Mouse (Mus musculus) c-Kit-positive CD71-positive TER-119-positive erythroid progenitor cells, embryonic 14.5 days (primary cell): ENCODE measurements around the gene Cwf19l1.
"Not testable (repeated sequence)": the region's sequence is repeated elsewhere in the genome, so short reads cannot be mapped to it uniquely, and the experiment has no call there.

Experiments
- DNase-seq: peaks from one replicate; pipeline ENCODE4 v3.0.0-alpha.2; 2013; ENCODE audit warnings: low spot score

The Cwf19l1 gene

GRCm38 (mm10) chr19:44135072-44135959, at the start of gene Cwf19l1:
Cwf19l1 (minus strand) TSS chr19:44135876.
- peak; percentile 88 for DNase-seq

GRCm38 (mm10) chr19:44183968-44184367, 48.3 kb upstream of the Cwf19l1 start:
- no peak for DNase-seq

GRCm38 (mm10) chr19:44180502-44180901, 44.8 kb upstream of the Cwf19l1 start:
- no peak for DNase-seq

- DNase-seq, result no peak
These were observed 41.1 kb upstream of the Cwf19l1 start for GRCm38 (mm10) chr19:44176741-44177140.

GRCm38 (mm10) chr19:44174835-44175234, 39.2 kb upstream of the Cwf19l1 start:
- DNase-seq, result no peak

GRCm38 (mm10) chr19:44161515-44161914, 25.8 kb upstream of the Cwf19l1 start:
- DNase-seq, result no peak

GRCm38 (mm10) chr19:44159386-44159785, 23.7 kb upstream of the Cwf19l1 start:
- DNase-seq, result no peak

GRCm38 (mm10) chr19:44157005-44157404, 21.3 kb upstream of the Cwf19l1 start:
- DNase-seq, result no peak

GRCm38 (mm10) chr19:44153781-44154180, 18.1 kb upstream of the Cwf19l1 start:
- DNase-seq, result no peak

GRCm38 (mm10) chr19:44148991-44149390, 13.3 kb upstream of the Cwf19l1 start:
- DNase-seq, result no peak

- no peak for DNase-seq
These were observed 12.7 kb upstream of the Cwf19l1 start for GRCm38 (mm10) chr19:44148345-44148744.

- no peak for DNase-seq
These were observed 11.3 kb upstream of the Cwf19l1 start for GRCm38 (mm10) chr19:44146951-44147350.

- no peak for DNase-seq
These were observed 10.8 kb upstream of the Cwf19l1 start for GRCm38 (mm10) chr19:44146568-44146879.

GRCm38 (mm10) chr19:44145702-44146567, 10.3 kb upstream of the Cwf19l1 start, which contains the start of gene Bloc1s2:
Bloc1s2 (minus strand) TSS chr19:44146446.
- DNase-seq, result peak; percentile 80

- DNase-seq, result no peak
These were observed 8.7 kb upstream of the Cwf19l1 start for GRCm38 (mm10) chr19:44144366-44144765.

- DNase-seq, result no peak
These were observed 347 bp upstream of the Cwf19l1 start for GRCm38 (mm10) chr19:44135960-44136485.

- DNase-seq, result no peak
These were observed 2.8 kb downstream of the Cwf19l1 start for GRCm38 (mm10) chr19:44132917-44133316.

GRCm38 (mm10) chr19:44128560-44128959, 7.1 kb downstream of the Cwf19l1 start:
- DNase-seq, result no peak

- no peak for DNase-seq
These were observed 7.8 kb downstream of the Cwf19l1 start for GRCm38 (mm10) chr19:44127729-44128497.

- no peak for DNase-seq
These were observed 14.5 kb downstream of the Cwf19l1 start for GRCm38 (mm10) chr19:44121137-44121536.

- not testable (repeated sequence) for DNase-seq
These were observed 15.0 kb downstream of the Cwf19l1 start for GRCm38 (mm10) chr19:44120686-44121085.

GRCm38 (mm10) chr19:44117793-44118192, 17.9 kb downstream of the Cwf19l1 start:
- no peak for DNase-seq
